Mouse (Mus musculus) olfactory bulb, adult 2 months (tissue): Measurements from ENCODE around the gene Elmod3.

Source experiments
- CTCF ChIP-seq: fragments of 200-500 bp; IDR thresholded peaks from 2 replicates; pipeline ENCODE4 v1.5.1; 2012; ENCODE audit warnings: low read depth, mild to moderate bottlenecking, low read length, moderate library complexity; ENCODE audit not compliant: insufficient read depth
- POLR2A ChIP-seq: fragments of 200-500 bp; IDR thresholded peaks from 2 replicates; pipeline ENCODE4 v1.6.1; 2012; ENCODE audit warnings: mild to moderate bottlenecking, low read depth, low read length, moderate library complexity; ENCODE audit not compliant: insufficient read depth

GRCm38 (mm10) chr6:72631700-72632099, 33.5 kb upstream of the Elmod3 start:
- TF ChIP-seq CTCF (no peak), POLR2A (no peak)
